Mouse (Mus musculus): ENCODE data around the gene Gpc6. TPM values are rescaled to one million over a fixed set of nuclear protein-coding genes. Genes with fewer than 3 reads are reported as not detected.

The Gpc6 gene
- total RNA-seq, 2 experiments from 2014 or later: 33.7 to 39.6 TPM

DNA sequence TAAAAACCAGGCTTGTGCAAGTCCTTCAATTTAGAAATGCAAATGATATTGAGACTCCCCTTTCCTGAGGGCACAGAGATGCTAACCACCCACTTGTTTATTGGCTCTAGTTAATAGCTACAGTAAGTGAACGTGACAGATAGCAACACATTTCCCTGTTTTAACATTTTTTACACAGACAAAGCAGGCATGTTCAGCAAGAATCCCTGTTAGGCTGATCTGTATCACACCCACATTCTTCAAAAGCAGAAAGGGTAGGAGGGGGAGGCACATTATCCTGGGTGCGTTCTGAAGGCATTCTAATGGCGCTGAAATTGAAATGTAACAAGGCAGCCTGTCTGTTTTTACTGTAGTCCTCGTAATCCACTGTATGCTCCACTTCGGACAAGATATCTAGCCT lies 674.6 kb downstream of the Gpc6 start:
- DNase-seq (ENCODE audit: low spot score in 2 of 2): no peak

DNA sequence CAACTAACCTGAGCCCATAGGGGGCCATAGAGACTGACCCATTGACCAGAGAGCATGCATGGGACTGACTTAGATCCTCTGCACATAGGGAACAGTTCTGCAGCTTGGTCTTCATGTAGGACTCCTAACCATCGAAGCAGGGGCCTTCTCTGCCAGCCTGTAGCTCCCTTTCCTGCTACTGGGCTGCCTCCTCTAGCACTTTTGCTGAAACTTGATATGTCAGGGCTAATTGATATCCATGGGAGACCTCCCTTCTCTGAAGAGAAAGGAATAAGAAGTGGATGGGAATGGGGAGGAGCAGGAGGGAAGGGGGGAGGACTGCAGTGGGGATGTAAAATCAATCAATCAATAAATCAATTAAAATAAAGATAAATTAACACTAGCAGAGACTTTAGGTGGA lies 678.7 kb downstream of the Gpc6 start:
- no peak for DNase-seq (ENCODE audit: low spot score in 2 of 2)

DNA sequence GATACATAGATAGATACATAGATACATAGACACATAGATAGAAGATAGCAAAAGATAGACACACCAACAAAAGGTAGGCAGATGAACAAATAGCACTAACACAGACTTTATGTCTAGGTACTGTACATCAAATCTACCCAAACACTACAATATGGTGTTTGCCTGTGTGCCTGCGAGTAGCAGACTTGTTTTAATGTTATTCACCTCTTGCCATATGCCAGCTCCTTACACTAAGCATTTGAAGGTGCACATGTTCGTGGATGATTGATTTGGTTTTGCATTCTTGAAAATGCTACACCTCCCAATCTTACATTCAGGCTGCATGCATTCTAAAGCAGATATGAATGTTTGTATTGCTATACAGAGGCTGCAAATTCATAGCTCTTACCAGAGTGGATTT lies 680.6 kb downstream of the Gpc6 start:
- no peak for DNase-seq (ENCODE audit: low spot score in 2 of 2)

DNA sequence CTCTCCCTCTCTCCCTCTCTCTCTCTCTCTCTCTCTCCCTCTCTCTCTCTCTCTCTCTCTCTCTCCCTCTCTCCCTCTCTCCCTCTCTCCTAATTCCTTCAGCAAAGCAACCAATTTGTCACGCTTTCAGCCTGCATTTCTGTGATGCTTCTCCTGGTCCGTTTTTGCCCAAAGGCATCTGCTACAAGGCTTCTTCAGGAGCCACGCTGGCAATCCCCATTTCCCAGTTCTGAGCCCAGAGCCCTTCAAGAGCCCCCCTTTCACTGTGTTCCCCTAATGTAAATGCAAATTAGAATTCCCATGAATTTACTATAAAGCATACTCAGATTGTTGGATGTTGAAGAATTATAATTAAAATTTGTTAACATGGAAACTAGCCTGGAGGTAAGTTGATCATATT lies 686.0 kb downstream of the Gpc6 start:
- no peak for DNase-seq (ENCODE audit: low spot score in 2 of 2)

DNA sequence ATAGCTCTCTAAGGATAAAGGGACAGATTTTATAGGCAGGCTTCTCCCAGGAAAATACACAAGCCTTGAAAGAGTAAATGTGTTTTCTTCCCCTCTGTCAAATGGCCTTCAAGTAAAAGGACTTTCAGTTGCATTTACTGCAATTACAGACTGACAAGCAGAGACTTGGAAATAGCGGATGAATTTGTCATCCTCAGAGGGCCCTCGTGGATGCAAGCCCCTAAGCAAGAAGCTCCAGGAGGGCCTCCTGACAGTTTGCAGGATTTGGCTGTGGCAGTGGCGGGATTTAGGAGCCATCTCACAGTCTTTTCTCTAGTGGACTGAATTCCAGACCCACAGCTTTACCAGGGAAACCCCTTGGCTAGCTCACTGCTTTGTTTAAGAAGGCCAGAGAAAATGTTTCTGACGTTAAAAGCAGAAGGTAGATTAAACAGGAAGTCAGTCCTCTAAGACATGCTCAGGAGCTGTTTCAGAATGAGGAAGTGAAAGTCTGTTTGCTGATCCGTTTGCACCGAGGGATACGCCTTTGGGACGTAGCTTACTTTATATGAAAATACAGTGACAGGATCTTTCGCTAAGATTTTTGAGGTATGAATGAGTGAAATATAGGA lies 700.1 kb downstream of the Gpc6 start:
- DNase-seq (ENCODE audit: low spot score in 2 of 2): no peak

DNA sequence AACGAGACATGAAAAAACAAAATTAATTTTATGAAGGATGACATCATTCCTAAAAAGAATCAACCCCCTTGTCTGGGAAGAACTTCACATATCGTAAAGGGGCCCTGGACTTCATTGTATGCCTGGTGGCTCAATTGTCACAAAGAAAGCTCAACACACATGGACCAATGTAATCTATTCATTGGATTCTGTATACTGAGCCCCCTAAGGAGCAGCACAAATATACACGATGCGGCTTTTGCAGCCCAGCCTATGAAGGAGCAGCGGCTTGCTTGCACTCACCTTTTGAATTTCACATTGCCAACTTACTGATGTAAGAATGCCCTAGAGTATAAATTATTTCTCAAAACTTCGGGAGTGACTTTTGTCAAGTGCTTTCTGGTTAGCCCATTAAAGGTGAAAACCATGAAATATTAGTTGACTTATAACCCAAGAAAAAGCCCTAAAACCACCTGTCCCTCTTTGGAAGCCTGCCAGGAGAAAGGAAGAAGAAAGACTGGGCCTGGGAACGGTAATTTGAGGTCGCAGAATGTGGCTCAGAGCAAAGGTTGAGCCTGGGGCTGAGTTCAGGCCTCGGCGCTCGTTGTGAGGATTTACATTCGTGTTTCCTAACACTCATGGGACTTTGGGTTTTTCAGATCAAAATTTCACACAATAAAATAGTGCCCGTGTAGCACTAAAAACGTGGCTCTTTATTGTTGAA lies 709.3 kb downstream of the Gpc6 start:
- no peak for DNase-seq (ENCODE audit: low spot score in 2 of 2)

DNA sequence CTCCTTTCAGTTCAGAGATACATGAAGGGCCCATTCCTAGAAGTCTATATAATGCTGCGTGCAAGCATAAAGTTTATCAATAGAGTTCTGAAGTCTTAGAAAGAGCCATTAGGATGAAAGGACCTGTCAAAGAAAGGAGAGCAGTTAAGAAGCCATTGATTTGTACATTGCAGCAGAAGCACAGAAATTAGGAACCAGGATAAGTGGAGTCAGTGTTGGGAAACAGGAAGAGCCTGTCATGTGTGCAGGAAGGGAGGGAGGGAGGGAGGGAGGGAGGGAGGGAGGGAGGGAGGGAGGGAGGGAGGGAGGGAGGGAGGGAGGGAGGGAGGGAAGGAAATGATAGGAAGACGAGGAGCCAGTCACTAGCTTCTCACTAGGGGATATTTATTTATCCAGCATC lies 716.7 kb downstream of the Gpc6 start:
- no peak for DNase-seq (ENCODE audit: low spot score in 2 of 2)

DNA sequence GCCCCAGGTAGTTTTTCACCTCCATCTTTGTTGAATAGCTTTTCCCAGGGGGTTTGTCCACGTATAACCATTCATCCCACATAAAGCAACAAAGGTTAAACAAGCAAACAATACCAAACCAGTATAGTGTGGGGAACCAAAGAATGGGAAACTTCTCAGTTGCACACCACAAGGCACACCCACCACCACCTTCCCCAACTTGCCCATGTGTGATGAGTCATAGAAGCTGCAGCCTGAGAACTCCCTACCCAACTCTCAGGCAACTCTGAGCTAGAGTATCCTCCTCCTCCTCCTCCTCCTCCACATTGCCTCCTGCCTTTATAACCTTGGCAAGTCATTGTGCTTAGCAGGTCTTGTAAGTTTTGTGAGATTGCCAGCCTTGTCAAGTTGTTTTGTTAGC lies 718.0 kb downstream of the Gpc6 start:
- no peak for DNase-seq (ENCODE audit: low spot score in 2 of 2)

DNA sequence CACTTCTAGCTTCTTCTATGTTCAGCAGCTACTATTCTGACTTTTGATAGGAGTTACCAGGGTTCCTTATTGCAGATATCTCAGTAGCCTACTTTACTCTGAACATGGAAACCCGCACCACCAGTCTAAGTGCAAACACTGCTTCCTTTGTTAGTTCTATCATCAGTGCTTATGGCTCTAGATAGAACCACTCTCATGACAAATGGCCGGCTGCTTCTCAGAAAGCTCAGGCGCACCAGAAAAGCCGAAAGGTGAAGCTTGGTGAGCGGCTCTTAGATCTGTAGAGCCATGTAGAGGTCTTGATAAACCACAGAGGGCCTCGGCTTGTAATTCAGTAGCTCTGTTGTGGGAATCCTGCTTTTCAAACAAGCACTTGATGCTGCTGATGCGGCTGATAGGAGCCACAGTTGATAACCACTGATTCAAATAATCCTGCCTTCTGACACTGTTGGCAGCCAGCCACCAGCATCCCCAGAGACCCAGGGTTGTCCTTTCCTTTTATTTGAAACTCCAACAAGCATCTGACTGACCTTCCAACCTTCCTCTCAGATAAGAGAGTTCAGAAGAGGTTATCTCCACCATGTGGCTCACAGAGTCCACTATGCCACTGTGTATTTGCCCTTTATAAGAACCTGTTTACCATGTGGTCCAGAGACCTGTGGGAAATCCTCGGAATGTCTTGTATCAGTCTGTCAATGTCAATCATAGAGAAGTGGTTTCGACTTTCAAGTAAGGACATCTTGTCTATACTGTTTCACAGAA lies 723.3 kb downstream of the Gpc6 start:
- no peak for DNase-seq (ENCODE audit: low spot score in 2 of 2)

DNA sequence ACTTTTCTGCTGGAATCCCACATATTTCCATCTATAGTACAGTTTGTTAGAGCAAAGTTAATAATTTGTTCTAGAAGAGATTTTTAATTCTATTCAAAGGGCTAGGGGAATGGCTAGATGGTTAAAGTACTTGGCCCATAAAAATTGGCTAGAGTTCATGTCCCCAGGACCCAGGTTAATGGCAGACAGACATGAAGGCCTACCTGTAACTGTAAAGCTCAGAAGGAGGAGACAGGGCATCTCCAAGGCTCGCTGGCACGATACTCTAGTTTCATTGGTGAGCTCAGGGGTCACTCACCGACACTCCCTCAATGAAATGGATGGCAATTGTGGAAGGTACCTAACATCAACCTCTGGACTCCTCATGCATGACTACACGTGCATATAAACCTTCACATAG lies 725.0 kb downstream of the Gpc6 start:
- DNase-seq (ENCODE audit: low spot score in 2 of 2): no peak

DNA sequence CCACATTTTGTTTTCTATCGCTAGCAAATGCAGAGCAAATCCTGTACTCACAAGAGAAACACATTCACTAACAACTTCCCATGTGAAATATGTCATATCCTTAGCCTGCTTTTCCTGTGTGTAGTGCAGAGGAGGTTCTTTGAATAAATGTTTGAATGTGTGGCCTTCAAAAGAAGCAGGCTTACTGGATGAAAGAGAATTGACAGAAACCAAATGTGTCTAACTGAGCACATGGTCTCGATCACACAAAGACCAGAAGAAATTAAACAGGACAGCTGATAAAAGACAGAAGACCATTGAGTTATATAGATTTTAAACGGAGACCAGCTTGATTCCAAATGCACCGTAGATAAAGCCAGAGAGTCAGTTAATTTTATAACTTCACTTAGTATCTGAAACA lies 726.2 kb downstream of the Gpc6 start:
- DNase-seq (ENCODE audit: low spot score in 2 of 2): no peak

DNA sequence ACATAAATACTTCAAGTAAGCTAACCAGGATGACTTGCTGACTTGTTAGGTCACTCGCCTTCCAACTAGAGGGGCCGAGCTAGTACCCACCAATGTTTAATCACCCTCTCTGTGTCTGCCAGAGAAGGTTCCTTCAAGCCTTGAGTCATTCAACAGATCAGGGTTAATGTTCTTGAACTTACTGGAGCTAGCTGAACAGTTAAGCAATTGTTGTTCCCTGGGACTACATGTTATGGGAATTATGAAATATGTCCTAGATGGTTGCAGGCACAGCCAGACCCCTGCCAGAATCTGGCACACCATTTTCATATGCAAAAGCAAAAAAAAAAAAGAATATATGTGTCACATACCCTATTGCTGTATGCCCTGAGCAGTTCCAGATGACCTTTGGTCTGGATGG lies 726.8 kb downstream of the Gpc6 start:
- DNase-seq (ENCODE audit: low spot score in 2 of 2): no peak

DNA sequence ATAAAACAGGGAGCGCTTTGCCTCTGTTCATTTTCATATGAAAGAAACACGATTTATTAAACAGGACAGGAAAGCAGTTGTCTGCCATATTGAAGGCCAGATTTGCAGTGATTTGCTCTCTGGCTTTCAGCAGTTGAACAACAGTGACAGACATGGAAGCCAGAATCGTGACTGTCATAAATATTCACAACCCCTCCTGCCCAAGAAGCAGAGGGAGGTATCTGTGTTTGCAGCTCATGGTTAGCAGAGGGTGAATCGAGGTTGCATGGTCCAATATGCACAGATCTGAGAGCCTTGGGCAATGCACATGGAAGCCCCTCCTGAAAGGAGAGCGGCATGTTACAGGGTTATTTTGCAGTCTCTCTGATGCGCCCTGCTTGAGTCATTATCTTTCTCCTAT lies 730.3 kb downstream of the Gpc6 start:
- no peak for DNase-seq (ENCODE audit: low spot score in 2 of 2)

DNA sequence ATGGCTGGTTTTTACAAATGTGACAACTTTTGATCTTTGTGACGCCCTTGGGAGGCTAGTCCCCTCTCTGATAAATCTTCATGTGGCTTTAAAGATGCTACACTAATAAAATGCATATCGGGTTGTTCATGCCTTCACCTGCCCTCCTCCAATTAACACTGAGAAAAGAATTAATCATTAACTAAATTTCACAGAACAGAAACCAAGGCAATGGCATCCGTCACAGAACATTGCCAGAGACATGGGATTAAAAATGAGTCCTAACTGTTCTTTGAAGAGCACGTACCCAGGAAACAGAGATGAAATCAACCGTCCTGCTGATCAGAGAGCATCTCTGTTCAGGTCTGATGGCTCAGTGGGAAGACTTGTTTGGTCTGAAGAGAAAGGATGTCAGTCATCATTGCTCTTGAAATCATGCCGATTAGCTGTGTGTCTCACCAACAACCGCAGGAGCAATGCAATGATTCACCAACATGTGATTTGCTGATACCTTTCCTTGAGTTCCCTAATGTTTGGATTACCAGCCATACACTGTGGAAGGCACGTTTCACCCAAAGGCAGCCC lies 734.2 kb downstream of the Gpc6 start:
- DNase-seq (ENCODE audit: low spot score in 2 of 2): no peak

DNA sequence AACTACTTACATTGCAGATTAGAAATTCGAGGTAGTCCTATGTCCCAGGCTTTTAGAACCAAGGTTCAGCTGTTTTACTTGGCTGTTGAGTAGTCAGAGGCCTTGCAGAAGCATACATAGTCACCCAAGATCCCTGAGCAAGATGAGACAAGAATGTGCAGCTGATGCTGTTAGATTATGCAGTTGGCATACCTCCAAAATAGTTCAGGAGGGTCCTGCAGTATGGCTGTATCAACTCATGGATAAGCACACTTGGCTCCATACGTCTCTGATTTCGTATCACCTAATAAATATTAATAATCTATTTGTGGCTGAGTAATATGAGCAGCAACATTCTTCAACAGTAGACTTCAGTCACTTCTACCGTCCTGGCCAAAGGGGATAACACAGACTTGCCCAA lies 737.1 kb downstream of the Gpc6 start:
- no peak for DNase-seq (ENCODE audit: low spot score in 2 of 2)

DNA sequence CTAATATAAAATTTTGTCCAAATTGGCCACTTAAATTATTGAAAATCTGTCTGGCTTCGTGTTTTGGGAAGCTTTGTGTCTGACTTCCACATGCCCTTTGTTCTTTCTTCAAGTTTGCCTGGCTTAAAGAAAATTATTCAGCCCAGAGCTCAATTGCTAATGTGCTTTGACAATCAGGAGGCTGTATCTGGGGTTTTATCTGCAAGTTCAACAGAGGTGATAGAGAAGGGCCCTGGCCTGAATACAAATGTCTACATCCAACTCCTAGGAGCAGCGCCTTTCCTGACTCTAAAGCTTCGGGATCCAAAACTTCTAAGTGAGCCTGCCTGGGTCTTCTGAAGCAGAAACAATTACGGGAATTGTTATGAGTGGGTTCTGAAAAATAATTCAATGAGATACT lies 739.7 kb downstream of the Gpc6 start:
- DNase-seq (ENCODE audit: low spot score in 2 of 2): no peak

DNA sequence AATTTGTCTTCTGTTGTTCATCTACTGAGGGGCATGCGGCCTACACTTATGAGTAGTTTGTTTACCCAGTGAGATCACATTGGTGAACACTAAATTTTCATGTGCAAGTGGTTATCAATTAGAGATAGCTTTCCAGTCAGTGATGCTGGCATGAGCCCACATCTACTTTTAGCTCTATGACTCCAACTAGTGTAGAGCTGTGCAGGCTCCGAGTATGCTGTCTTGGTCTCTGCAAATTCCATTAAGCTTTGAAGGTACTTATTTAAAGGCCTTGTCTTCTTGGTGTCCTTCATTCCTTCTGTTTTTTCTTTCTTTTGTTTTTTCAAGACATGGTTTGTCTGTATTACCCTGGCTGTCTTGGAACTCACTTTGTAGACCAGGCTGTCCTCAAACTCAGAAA lies 741.0 kb downstream of the Gpc6 start:
- DNase-seq (ENCODE audit: low spot score in 2 of 2): no peak

DNA sequence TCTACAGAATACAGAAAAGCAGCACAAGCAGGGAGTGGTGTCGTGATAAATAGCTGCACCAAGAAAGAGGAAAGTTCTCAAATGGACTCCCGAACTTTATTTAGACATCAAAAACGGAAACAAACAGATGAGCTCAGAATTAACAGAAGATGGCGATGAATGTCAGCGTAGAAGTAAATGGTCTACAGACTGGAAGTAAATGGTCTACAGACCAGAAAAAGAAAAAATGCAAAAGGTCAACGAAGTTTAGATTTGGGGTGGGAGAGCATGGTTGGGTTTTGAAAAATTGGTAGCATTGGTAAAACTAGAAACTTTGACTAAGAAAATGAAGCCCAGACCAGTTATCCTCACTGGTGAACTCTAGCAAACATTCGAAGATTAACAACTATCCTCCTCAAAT lies 748.4 kb downstream of the Gpc6 start:
- DNase-seq (ENCODE audit: low spot score in 2 of 2): no peak

DNA sequence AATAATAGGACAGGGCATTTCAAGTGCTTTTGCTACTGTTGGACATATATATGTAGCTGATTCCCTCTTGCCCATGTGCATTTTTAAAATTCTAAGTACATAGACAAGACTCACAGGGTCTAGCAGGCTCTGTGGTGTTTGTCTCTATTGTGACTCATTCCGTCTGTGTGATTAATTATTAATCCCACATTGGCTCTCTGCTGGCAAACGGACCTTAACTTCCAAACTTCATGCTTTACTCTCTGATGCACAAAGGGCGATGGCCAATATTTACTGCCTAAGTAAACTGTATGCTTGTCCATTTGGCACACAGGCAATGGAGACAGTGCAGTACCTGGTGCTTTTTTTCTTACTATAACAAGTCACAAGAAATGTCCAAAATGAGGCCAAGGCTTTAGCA lies 749.4 kb downstream of the Gpc6 start:
- DNase-seq (ENCODE audit: low spot score in 2 of 2): no peak

DNA sequence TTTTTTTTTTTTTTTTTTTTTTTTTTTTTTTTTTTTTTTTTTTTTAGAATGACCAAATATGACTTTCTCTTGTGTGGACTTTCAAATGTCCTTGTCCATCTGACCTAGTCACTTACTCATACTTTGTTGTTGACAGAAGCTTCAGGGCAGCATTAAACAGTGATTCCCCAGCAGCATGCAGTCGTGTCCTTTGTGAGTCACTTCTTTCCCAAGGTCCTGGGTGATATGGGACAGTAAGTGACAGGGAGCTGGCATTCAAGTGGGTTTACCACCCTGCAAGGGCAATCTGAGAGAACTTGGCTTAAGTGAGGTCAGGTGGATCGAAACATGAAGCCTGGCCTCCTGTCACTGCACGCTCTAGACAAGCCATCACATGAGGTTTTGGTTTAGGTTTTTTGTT lies 754.8 kb downstream of the Gpc6 start:
- DNase-seq (ENCODE audit: low spot score in 2 of 2): peak in 1 of 2 experiments; percentile 7

DNA sequence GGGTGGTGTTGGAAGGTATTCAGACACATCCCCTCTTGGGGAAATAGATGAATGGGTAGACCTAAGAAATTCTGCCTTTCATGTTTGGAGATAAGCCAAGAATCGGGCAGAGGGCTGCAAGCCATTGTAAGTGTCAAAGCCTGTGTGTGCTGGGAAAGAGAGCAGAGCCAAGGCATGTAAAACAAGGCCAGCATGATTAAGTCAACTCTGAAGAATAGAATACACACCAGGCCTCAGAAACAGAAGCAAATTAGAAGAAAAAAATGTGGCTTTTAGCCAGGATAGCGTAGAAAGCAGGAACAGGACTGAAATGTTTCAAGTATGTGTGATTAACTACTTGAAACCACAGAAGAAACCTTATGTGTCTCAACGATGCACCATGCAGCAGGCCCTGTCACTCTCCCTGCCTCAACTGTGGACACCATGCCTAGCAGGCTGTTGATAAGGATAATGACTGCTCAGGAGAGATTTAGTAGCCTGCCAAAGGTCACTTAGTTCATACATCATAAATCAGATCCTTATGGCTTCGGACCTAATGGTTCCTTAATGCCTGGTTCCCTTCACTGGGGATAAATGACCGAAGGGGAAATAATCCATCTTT lies 756.3 kb downstream of the Gpc6 start:
- no peak for DNase-seq (ENCODE audit: low spot score in 2 of 2)

DNA sequence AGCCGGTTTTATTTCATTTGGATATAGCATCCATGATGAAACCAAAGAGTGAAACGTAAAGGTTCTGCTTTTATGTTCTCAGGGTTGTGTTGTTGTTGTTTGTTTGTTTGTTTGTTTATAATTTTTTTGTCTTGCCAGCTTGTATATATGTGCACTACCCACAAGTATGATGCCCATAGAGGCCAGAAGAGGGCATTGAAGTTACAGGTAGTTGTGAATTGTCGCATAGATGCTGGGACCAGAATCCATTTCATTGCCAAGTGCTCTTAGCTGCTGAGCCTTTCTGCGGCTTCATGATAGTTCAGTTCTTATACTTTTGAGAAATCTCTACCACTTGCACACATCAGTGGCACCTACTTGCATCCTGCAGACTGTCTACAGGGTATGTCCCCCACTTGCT lies 758.0 kb downstream of the Gpc6 start:
- DNase-seq (ENCODE audit: low spot score in 2 of 2): no peak
